28 mouse cellular contexts compared by ENCODE assay signal in genomic region chr4:52595927-52596326, GRCm38 (mm10). TPM values are rescaled to one million over a fixed set of nuclear protein-coding genes. Genes with fewer than 3 reads are reported as not detected.
A peak's percentile ranks its signal among the peaks of the same experiment; 100 is the strongest.
DNase-seq lines count a peak whose midpoint lies in the region; ATAC-seq lines count a peak whose summit lies in the region.
"Had no signal": no experiment of that assay in that cellular context is flagged by ENCODE, and none has a peak within 500 bp of the region (broad histone marks: within the 10 kb centered on the region; RNA-seq: fewer than 3 reads in every experiment).

TSS of gene Toporsl (plus strand) at chr4:52596274.

- no peak within 1 kb of the TSS for H3K4me2 ChIP-seq in kidney, embryonic 16.5 days (replicated peaks; ENCODE audit: low read depth, low read length)
- no peak within 1 kb of the TSS for H3K4me2 ChIP-seq in kidney, embryonic 14.5 days (replicated peaks; ENCODE audit: low read depth, low read length)
- H3K4me2 ChIP-seq in lung, embryonic 16.5 days (ENCODE audit: low read depth, low read length), result no peak within 1 kb of the TSS
- H3K4me2 ChIP-seq: forebrain, embryonic 13.5 days; heart, embryonic 13.5 days had no signal

- no peak within 1 kb of the TSS for H3K4me3 ChIP-seq in kidney, embryonic 16.5 days (ENCODE audit: low read length)
- no peak within 1 kb of the TSS for H3K4me3 ChIP-seq in kidney, embryonic 14.5 days (ENCODE audit: low read length)
- no peak within 1 kb of the TSS for H3K4me3 ChIP-seq in lung, embryonic 16.5 days (ENCODE audit: low read length)
- H3K4me3 ChIP-seq: forebrain, embryonic 10.5 days; forebrain, embryonic 13.5 days; heart, adult 2 months; heart, embryonic 10.5 days; heart, embryonic 13.5 days had no signal

- no peaks in the 10 kb centered on the region for H3K27me3 ChIP-seq in kidney, embryonic 16.5 days (ENCODE audit: insufficient read depth, low read length)
- H3K27me3 ChIP-seq in kidney, embryonic 14.5 days (ENCODE audit: control insufficient read depth, insufficient read depth, low read length), result no peaks in the 10 kb centered on the region
- H3K27me3 ChIP-seq in lung, embryonic 16.5 days (ENCODE audit: control insufficient read depth, insufficient read depth, low read depth, low read length), result no peaks in the 10 kb centered on the region
- H3K27me3 ChIP-seq: CH12.LX; forebrain, embryonic 13.5 days; heart, embryonic 13.5 days; Patski had no signal

- DNase-seq in kidney, postnatal 14 days, result peak; percentile 5
- no peak for DNase-seq in kidney, adult 9 months
- no peak for DNase-seq in lung, postnatal 14 days
- DNase-seq: adrenal gland, postnatal 10 days; adrenal gland, postnatal 36 days; B cell, adult 2 months; cerebellum, adult 18-20 months; cerebellum, adult 9-10 months; cerebellum, postnatal 14 days; gastrocnemius, postnatal 10 days; gastrocnemius, postnatal 36 days; heart, adult 2 months; heart, postnatal 14 days; heart, postnatal 4 days had no signal

- no peaks in the 10 kb centered on the region for H3K4me1 ChIP-seq in kidney, embryonic 16.5 days (ENCODE audit: insufficient read depth, low read length)
- H3K4me1 ChIP-seq in kidney, embryonic 14.5 days (ENCODE audit: control insufficient read depth, insufficient read depth, low read length), result no peaks in the 10 kb centered on the region
- H3K4me1 ChIP-seq in lung, embryonic 16.5 days (replicated peaks; ENCODE audit: control insufficient read depth, insufficient read depth, low read length), result no peaks in the 10 kb centered on the region
- H3K4me1 ChIP-seq: forebrain, embryonic 10.5 days; heart, embryonic 10.5 days; heart, embryonic 13.5 days had no signal

- H3K36me3 ChIP-seq in kidney, embryonic 16.5 days (ENCODE audit: insufficient read depth, low read length), result no peaks in the 10 kb centered on the region
- H3K36me3 ChIP-seq in kidney, embryonic 14.5 days (ENCODE audit: control insufficient read depth, insufficient read depth, low read length), result no peaks in the 10 kb centered on the region
- H3K36me3 ChIP-seq in lung, embryonic 16.5 days (ENCODE audit: control insufficient read depth, insufficient read depth, low read length), result no peaks in the 10 kb centered on the region
- H3K36me3 ChIP-seq: forebrain, embryonic 10.5 days; G1E; heart, embryonic 10.5 days; heart, embryonic 13.5 days had no signal

- no peak within 1 kb of the TSS for H3K27ac ChIP-seq in kidney, embryonic 16.5 days (ENCODE audit: low read length)
- no peak within 1 kb of the TSS for H3K27ac ChIP-seq in kidney, embryonic 14.5 days (ENCODE audit: low read depth, low read length)
- H3K27ac ChIP-seq in lung, embryonic 16.5 days (ENCODE audit: low read length), result no peak within 1 kb of the TSS
- H3K27ac ChIP-seq: forebrain, embryonic 10.5 days; forebrain, embryonic 13.5 days; heart, adult 2 months; heart, embryonic 10.5 days; heart, embryonic 13.5 days had no signal

- H3K9ac ChIP-seq in kidney, embryonic 16.5 days (replicated peaks; ENCODE audit: low read length), result no peak within 1 kb of the TSS
- no peak within 1 kb of the TSS for H3K9ac ChIP-seq in kidney, embryonic 14.5 days (ENCODE audit: low read depth, low read length)
- no peak within 1 kb of the TSS for H3K9ac ChIP-seq in lung, embryonic 16.5 days (ENCODE audit: low read length)
- H3K9ac ChIP-seq: forebrain, embryonic 13.5 days; heart, embryonic 13.5 days had no signal

- WGBS in kidney, embryonic 16.5 days, result 36% methylated on average over 2 of the region's 2 CpGs
- WGBS in kidney, embryonic 14.5 days, result 39% methylated on average over 2 of the region's 2 CpGs
- 36% methylated on average over 2 of the region's 2 CpGs for WGBS in lung, embryonic 16.5 days

- peak; percentile 23; the same call in 1 of the 2 replicates for ATAC-seq in kidney, embryonic 16.5 days (ENCODE audit: low FRiP score, low TSS enrichment)
- no peak; the same call in 1 of the 2 replicates for ATAC-seq in kidney, embryonic 14.5 days (ENCODE audit: low FRiP score, low TSS enrichment)
- ATAC-seq in lung, embryonic 16.5 days (ENCODE audit: low read depth), result peak; percentile 47
- ATAC-seq: forebrain, embryonic 13.5 days; forebrain, embryonic 16.5 days; Patski had no signal

- H3K9me3 ChIP-seq in kidney, embryonic 16.5 days (ENCODE audit: low read length), result no peaks in the 10 kb centered on the region
- no peaks in the 10 kb centered on the region for H3K9me3 ChIP-seq in kidney, embryonic 14.5 days (ENCODE audit: control insufficient read depth, low read length)
- no peaks in the 10 kb centered on the region for H3K9me3 ChIP-seq in lung, embryonic 16.5 days (ENCODE audit: control insufficient read depth, low read length)
- H3K9me3 ChIP-seq: forebrain, embryonic 10.5 days; forebrain, embryonic 13.5 days; G1E; heart, embryonic 10.5 days; heart, embryonic 13.5 days had no signal

RNA-seq across cellular contexts. Expression of gene Toporsl, which starts in this region (rescaled TPM):
- not detected in 2 replicates for polyA plus RNA-seq in kidney, embryonic 16.5 days (2015; fragmentation: Nextera tagmentation; extraction: Ambion mirVana)
- not detected in 2 replicates for polyA plus RNA-seq in kidney, embryonic 14.5 days (2014; fragmentation: Nextera tagmentation; extraction: Ambion mirVana)
- polyA plus RNA-seq in lung, embryonic 16.5 days (2015; fragmentation: Nextera tagmentation; extraction: Ambion mirVana), result not detected in 2 replicates
- polyA plus RNA-seq: embryonic facial prominence, embryonic 11.5 days; embryonic facial prominence, embryonic 14.5 days; forebrain, embryonic 13.5 days; forebrain, embryonic 16.5 days; G1E; heart, adult 2 months; heart, embryonic 10.5 days; heart, embryonic 13.5 days; heart, embryonic 16.5 days; Patski had no signal

Comparison
In these comparisons a context has a peak if more than half of its experiments do, and no peak if none do; other contexts are left out.
1. Peak in ATAC-seq in kidney, embryonic 16.5 days; RNA of the gene not detected or under 1 TPM.
2. Peak in ATAC-seq in lung, embryonic 16.5 days; RNA of the gene not detected or under 1 TPM.